19 mouse cellular contexts compared by ENCODE assay signal in genomic region chr13:34021998-34022397, GRCm38 (mm10). TPM values are rescaled to one million over a fixed set of nuclear protein-coding genes. Genes with fewer than 3 reads are reported as not detected.
DNase-seq lines count a peak whose midpoint lies in the region; ATAC-seq and TF ChIP-seq lines count a peak whose summit lies in the region.
"Had no signal": no experiment of that assay in that cellular context is flagged by ENCODE, and none has a peak within 500 bp of the region (broad histone marks: within the 10 kb centered on the region; RNA-seq: fewer than 3 reads in every experiment).

No protein-coding gene starts in this region.

- no peak overlapping the region for H3K4me2 ChIP-seq in heart, embryonic 11.5 days
- H3K4me2 ChIP-seq in lung, postnatal 0 days (replicated peaks; ENCODE audit: low read depth, low read length), result no peak overlapping the region

- TF ChIP-seq EP300 in lung, postnatal 0 days (IDR thresholded peaks at IDR 0.05), result 0 out of 2 replicates have a peak, but pooled peaks have one; percentile 15

- no peaks in the 10 kb centered on the region for H3K27me3 ChIP-seq in heart, embryonic 11.5 days (ENCODE audit: control insufficient read depth, insufficient read depth, low read length)
- H3K27me3 ChIP-seq in lung, postnatal 0 days (replicated peaks; ENCODE audit: insufficient read depth, low read length), result no peaks in the 10 kb centered on the region
- H3K27me3 ChIP-seq: CH12.LX, Patski had no signal

- H3K9ac ChIP-seq in heart, embryonic 11.5 days (ENCODE audit: low read depth, low read length), result no peak overlapping the region
- H3K9ac ChIP-seq in lung, postnatal 0 days (replicated peaks; ENCODE audit: low read depth), result no peak overlapping the region

- H3K36me3 ChIP-seq in heart, embryonic 11.5 days (ENCODE audit: control insufficient read depth, insufficient read depth, low read length), result peaks cover 15% of the 10 kb centered on the region
- peaks cover 30% of the 10 kb centered on the region for H3K36me3 ChIP-seq in lung, postnatal 0 days (ENCODE audit: insufficient read depth, low read length)

- no peak overlapping the region for H3K27ac ChIP-seq in heart, embryonic 11.5 days (ENCODE audit: low read depth, low read length)
- H3K27ac ChIP-seq in lung, postnatal 0 days (ENCODE audit: low read length), result no peak overlapping the region

- ATAC-seq in heart, embryonic 11.5 days (replicated peaks; ENCODE audit: insufficient number of reproducible peaks, low FRiP score, low TSS enrichment), result no peak
- ATAC-seq in lung, postnatal 0 days, result peak; percentile 69
- ATAC-seq: activated CD4-positive, CD25-positive, alpha-beta regulatory T cell, adult 4 months; CD4-positive, CD25-positive, alpha-beta regulatory T cell, adult 4 months; Patski had no signal

- no peaks in the 10 kb centered on the region for H3K4me1 ChIP-seq in heart, embryonic 11.5 days (ENCODE audit: control insufficient read depth, insufficient read depth, low read length)
- H3K4me1 ChIP-seq in lung, postnatal 0 days (ENCODE audit: insufficient read depth, low read depth, low read length), result no peaks in the 10 kb centered on the region

- DNase-seq in heart, adult 11 months, result peak; percentile 27
- DNase-seq in lung, postnatal 0 days (ENCODE audit: low spot score), result peak; percentile 75
- no peak for DNase-seq in lung, adult 18-20 months
- DNase-seq: adrenal gland, adult 2 months; adrenal gland, adult 8-10 months; adrenal gland, postnatal 10 days; adrenal gland, postnatal 14 days; adrenal gland, postnatal 25 days; adrenal gland, postnatal 36 days; B cell, adult 2 months; cerebellum, adult 11 months; cerebellum, adult 11-12 months; cerebellum, adult 18-20 months had no signal

- no peak overlapping the region for H3K4me3 ChIP-seq in heart, embryonic 11.5 days (ENCODE audit: low read depth, low read length)
- H3K4me3 ChIP-seq in lung, postnatal 0 days (ENCODE audit: low read depth, low read length), result no peak overlapping the region

- no peak for TF ChIP-seq CTCF in lung, postnatal 0 days (IDR thresholded peaks at IDR 0.05)

- WGBS in heart, embryonic 11.5 days (ENCODE audit: insufficient replicate concordance), result 73% methylated on average over 2 of the region's 2 CpGs
- WGBS in lung, postnatal 0 days, result 47% methylated on average over 2 of the region's 2 CpGs

- no peaks in the 10 kb centered on the region for H3K9me3 ChIP-seq in heart, embryonic 11.5 days (replicated peaks; ENCODE audit: control insufficient read depth, low read length)
- no peaks in the 10 kb centered on the region for H3K9me3 ChIP-seq in lung, postnatal 0 days (ENCODE audit: low read length)
- H3K9me3 ChIP-seq: G1E had no signal

RNA-seq across cellular contexts. Expression of gene Bphl, which starts 15.4 kb away (rescaled TPM):
- polyA plus RNA-seq in heart, embryonic 11.5 days (2014; fragmentation: Nextera tagmentation; extraction: Ambion mirVana), result 42.4 and 44.8 TPM in 2 replicates
- 55.3 and 70.4 TPM in 2 replicates for polyA plus RNA-seq in lung, postnatal 0 days (2015; fragmentation: Nextera tagmentation; extraction: Ambion mirVana)

RNA-seq across cellular contexts. Expression of gene Serpinb6a, which starts 19.4 kb away (rescaled TPM):
- polyA plus RNA-seq in heart, embryonic 11.5 days (2014; fragmentation: Nextera tagmentation; extraction: Ambion mirVana), result 45.0 and 45.6 TPM in 2 replicates
- polyA plus RNA-seq in lung, postnatal 0 days (2015; fragmentation: Nextera tagmentation; extraction: Ambion mirVana), result 94.5 and 94.8 TPM in 2 replicates

RNA-seq across cellular contexts. Expression of gene Ripk1, which starts 19.8 kb away (rescaled TPM):
- polyA plus RNA-seq in heart, embryonic 11.5 days (2014; fragmentation: Nextera tagmentation; extraction: Ambion mirVana), result 11.2 and 11.6 TPM in 2 replicates
- polyA plus RNA-seq in lung, postnatal 0 days (2015; fragmentation: Nextera tagmentation; extraction: Ambion mirVana), result 17.7 and 21.2 TPM in 2 replicates

RNA-seq across cellular contexts. Expression of gene Tubb2a, which starts 55.8 kb away (rescaled TPM):
- polyA plus RNA-seq in heart, embryonic 11.5 days (2014; fragmentation: Nextera tagmentation; extraction: Ambion mirVana), result 96.2 and 112 TPM in 2 replicates
- 152 and 167 TPM in 2 replicates for polyA plus RNA-seq in lung, postnatal 0 days (2015; fragmentation: Nextera tagmentation; extraction: Ambion mirVana)

RNA-seq across cellular contexts. Expression of gene Nqo2, which starts 57.5 kb away (rescaled TPM):
- polyA plus RNA-seq in heart, embryonic 11.5 days (2014; fragmentation: Nextera tagmentation; extraction: Ambion mirVana), result 29.6 and 35.1 TPM in 2 replicates
- 18.4 and 21.0 TPM in 2 replicates for polyA plus RNA-seq in lung, postnatal 0 days (2015; fragmentation: Nextera tagmentation; extraction: Ambion mirVana)

Comparison
In these comparisons a context has a peak if more than half of its experiments do, and no peak if none do; other contexts are left out.
1. DNase-seq: peak in heart, adult 11 months (single experiment) and lung, postnatal 0 days (single experiment); none in lung, adult 18-20 months (0 of 2).